Mouse (Mus musculus): ENCODE results near the gene Trip13. TPM values are rescaled to one million over a fixed set of nuclear protein-coding genes. Genes with fewer than 3 reads are reported as not detected.

Trip13 gene
- polyA plus RNA-seq, 1 experiment from 2014 or later = 7.8 TPM

- Histone ChIP-seq H3K36me3 (ENCODE audit: control insufficient read depth, insufficient read depth, low read length) (no peaks in the 10 kb centered on the region), H3K4me1 (ENCODE audit: control insufficient read depth, insufficient read depth, low read length) (no peaks in the 10 kb centered on the region), H3K9me3 (ENCODE audit: control insufficient read depth, low read length) (no peaks in the 10 kb centered on the region), H3K4me2 (ENCODE audit: low read depth, low read length) (no peak overlapping the region), H3K4me3 (ENCODE audit: low read depth, low read length) (no peak overlapping the region), H3K27me3 (ENCODE audit: control insufficient read depth, insufficient read depth, low read length) (no peaks in the 10 kb centered on the region), H3K9ac (replicated peaks; ENCODE audit: low read depth, low read length) (no peak overlapping the region), H3K27ac (ENCODE audit: low read depth, low read length) (no peak overlapping the region)
- WGBS = 76% methylated on average over 2 of the region's 2 CpGs
- no peak for ATAC-seq (ENCODE audit: low read depth)
Measured at GRCm38 (mm10) chr13:73872159-73872558, 65.4 kb downstream of the Trip13 start.

Small RNAs within 50 kb of the gene (microRNA-seq; reads per million reads assigned to microRNA genes)
- not detected for gene Gm25197

Other genes with a start within 250 kb of the Trip13 start
- gene Slc6a19, start 232.9 kb downstream of the Trip13 start, polyA plus RNA-seq (2014; fragmentation: Nextera tagmentation; extraction: Ambion mirVana) = 0.07 and 0.54 TPM in 2 replicates
- 5.9 and 12.4 TPM in 2 replicates for gene Slc12a7, start 204.7 kb downstream of the Trip13 start, polyA plus RNA-seq (2014; fragmentation: Nextera tagmentation; extraction: Ambion mirVana)
- gene Nkd2, start 90.2 kb downstream of the Trip13 start, polyA plus RNA-seq (2014; fragmentation: Nextera tagmentation; extraction: Ambion mirVana) = 10.1 and 10.3 TPM in 2 replicates
- 85.7 and 89.5 TPM in 2 replicates for gene Brd9, start within 50 bp of the Trip13 start, polyA plus RNA-seq (2014; fragmentation: Nextera tagmentation; extraction: Ambion mirVana)
- not detected in 2 replicates for gene Zdhhc11, start 26.1 kb upstream of the Trip13 start, polyA plus RNA-seq (2014; fragmentation: Nextera tagmentation; extraction: Ambion mirVana)
- gene Tppp, start 71.6 kb upstream of the Trip13 start, polyA plus RNA-seq (2014; fragmentation: Nextera tagmentation; extraction: Ambion mirVana) = 13.3 and 14.0 TPM in 2 replicates
- 7.6 and 9.3 TPM in 2 replicates for gene Cep72, start 124.5 kb upstream of the Trip13 start, polyA plus RNA-seq (2014; fragmentation: Nextera tagmentation; extraction: Ambion mirVana)
- gene Slc9a3, start 183.7 kb upstream of the Trip13 start, polyA plus RNA-seq (2014; fragmentation: Nextera tagmentation; extraction: Ambion mirVana) = 0.13 and 0.28 TPM in 2 replicates

All from neural tube, embryonic 14.5 days (tissue).